Mouse (Mus musculus) adrenal gland, postnatal 14 days (tissue): Measurements from ENCODE around the gene Atxn7l1. TPM values are rescaled to one million over a fixed set of nuclear protein-coding genes. Genes with fewer than 3 reads are reported as not detected.

Experiments
- DNase-seq: peaks from one replicate; pipeline ENCODE4 v3.0.0; 2021; ENCODE audit warnings: mixed read lengths
- total RNA-seq: library from RNA; stranded (reverse); gene quantifications from 2 replicates; pipeline ENCODE4 v1.2.3, GENCODE M21; 2021

The Atxn7l1 gene
- total RNA-seq, 1 experiment from 2014 or later: 26.0 TPM

DNA sequence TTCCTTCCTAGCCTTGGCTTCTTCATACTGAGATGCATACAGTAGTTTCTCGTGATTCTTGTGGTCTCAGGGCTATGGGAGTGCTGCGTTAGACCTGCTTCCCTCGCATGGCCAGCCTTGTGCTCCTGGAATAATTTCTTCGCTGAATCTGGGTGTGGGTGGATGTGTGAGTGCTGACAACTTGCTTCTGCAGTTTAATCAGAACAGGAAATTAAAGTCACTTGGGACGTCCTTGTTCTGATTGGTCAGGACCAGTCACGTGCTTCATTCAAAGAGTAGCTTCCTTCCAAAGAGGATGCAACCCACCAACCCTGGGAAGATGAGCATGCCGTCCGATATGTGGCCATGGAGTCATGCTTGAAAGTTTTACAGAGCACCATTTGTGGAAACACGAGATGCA lies 126.2 kb downstream of the Atxn7l1 start:
- DNase-seq: no peak

DNA sequence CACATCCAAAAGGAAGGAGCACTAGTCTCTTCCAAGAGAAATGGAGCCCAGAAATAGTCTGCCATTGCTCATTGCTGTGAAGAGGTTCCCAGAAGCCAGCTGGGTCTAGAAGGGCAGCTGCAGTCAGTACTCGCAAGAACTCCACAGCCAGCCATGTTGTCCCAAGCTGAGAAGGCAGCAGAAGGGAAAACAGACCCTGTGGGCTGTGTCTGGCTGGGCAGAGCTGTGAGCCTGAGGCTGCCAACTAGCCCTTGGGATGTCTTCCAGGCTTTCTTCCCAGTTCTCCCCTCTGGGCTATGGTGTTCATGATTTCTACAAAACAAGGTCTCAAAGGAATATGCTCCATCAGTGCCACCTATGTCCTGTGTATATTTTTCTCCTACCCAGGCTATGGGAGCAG lies 128.5 kb downstream of the Atxn7l1 start:
- no peak for DNase-seq

DNA sequence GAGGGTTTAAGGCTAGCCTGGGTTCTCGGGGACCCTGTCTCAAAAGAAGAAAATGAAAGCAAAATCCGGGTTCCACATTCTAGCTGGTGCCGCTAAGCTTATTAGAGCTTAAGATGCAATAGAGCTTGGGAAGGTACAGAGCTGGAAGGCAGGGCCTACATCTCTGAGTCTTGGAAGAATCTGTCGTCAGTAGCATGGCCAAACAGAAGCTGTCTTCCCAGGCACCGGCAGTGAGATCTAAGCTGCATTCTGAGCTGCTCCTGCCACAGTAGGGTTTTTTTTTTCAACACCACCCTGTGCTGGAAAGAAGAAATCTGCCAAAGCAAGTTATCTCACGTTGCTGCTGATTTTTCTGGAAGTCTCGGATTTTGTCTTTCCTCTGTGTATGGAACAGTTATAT lies 129.9 kb downstream of the Atxn7l1 start:
- DNase-seq: no peak

DNA sequence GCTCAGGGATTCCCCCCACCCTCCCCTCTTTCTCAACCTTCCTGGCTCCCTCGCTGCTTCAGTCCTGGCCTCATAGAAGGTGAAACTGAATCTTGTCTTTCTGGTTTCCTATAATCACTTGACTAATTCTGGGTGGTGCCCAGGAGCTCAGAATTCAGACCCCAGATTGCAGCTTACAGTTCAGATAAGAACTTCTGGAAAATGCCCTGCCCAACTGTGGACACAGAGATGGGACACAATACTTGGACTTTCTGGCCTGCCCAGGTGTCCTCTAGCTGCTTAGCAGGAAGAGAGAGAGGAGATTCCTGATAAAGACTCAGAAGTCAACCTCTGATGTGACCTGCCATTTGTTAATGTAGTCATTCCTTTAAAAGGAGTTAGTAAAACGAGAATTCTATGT lies 131.7 kb downstream of the Atxn7l1 start:
- DNase-seq: no peak

DNA sequence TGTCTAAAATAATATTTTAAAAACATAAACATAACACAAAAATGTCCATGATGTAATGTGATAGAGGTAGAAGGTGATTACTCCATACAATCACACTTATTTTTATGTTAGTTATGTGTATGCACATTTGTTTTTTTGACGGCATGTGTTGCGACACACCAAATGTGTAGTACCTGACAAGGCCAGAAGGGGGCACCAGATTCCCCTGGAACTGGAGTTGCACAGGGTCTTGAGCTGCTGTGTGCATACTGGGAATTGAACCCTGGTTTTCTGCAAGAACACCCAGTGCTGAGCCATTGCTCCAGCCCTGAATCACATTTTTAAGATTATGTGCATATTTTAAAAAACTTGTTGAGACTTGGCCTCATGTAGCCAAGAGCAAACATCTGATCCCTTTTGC lies 133.3 kb downstream of the Atxn7l1 start:
- DNase-seq: peak; percentile 84

DNA sequence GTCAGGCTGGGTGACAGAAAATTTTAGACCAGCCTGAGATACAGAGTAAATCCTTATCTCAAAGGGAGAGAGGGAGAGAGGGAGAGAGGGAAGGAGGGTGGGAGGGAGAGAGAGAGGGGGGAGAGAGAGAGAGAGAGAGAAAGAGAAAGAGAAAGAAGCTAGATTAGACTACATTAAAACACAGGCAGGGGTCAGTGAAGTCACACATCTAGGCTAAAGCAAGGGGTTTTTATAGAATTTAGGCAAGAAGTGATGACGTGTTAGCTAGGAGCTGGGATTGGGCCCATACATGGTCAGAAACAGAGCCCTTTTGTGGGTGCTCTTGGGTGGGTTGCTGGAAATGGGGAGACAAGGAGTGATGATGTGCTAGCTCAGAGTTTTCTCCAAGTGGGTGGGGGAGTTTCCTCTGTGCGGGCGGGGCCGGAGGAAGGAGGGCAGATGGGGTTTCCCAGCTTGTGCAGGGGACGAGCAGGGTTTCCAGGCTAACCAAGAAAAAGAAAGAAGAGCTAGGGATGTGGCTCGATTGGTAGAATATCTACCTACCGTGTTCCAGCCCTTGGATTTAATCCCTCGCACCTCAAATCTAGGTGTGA lies 136.9 kb downstream of the Atxn7l1 start:
- DNase-seq: no peak

DNA sequence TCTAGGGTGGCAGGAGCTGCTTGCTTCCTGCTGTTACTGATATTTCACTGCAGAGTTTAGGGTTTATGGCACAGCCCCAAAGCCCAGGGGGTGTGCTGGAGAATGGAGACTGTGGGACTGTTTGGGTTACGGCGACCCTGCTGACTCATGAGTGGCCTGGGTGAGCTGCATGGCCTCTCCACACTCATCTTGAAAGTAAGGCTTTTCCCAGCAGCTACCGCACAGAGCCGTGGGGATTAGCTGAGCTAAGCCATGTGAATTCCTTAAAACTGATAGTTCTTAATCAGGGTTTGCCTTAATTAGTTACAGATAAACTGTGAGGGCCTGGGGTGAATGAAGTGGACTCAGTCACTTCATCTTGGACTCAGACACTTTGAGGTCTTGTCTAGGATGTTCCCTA lies 137.9 kb downstream of the Atxn7l1 start:
- DNase-seq: no peak

DNA sequence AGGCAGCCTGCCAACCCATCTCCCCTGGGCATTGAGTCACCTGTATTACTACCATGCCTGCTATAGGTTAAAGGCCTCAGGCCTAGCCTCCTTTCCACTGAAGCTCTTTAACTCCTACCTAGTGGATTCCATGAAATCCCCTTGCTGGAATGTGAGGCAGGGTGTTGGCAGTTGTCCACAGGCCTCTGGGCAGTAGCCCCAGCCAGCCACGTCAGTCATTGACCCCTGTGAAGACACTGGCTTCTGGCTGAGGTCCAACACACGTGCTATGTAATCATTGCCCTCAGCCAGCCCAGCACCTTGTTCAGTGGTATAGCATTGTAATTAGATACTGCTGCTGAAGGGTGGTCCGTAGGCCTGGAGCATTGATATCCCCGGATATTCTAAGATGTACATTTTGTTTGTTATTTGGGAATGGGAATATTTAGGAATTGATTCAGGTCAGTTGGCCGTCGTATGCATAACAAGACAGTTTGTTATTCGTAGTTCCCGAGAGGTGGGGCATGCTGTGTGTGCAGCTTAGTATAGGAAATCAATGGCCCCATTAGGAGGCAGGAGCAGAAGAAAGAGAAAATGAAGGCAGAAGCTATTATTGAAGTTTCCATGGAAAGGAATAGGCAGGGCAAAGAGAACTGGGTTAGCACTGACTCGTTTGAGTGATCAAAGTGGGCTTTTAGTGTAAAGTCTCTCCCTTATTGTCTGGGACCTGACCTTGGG lies 138.6 kb downstream of the Atxn7l1 start:
- peak; percentile 75 for DNase-seq

DNA sequence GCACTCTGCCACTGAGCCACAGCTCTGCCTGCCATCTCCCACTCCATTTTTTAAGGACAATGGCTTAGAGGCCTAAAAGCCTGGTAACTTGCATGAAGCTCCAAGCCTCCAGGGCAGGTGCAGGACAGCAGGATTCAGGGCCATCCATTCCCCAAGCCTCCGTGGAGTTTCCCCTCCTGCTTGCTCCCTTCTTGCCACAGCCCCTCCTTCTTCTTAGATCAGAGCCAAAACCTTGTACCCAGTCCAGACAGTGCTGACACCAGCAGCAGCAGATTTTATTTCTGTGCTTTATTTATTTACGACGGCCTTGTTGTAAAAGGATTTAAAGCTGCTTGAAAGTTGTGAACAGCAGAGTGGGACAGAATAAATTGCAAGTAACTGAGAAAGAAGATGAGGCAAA lies 140.2 kb downstream of the Atxn7l1 start:
- peak; percentile 46 for DNase-seq

DNA sequence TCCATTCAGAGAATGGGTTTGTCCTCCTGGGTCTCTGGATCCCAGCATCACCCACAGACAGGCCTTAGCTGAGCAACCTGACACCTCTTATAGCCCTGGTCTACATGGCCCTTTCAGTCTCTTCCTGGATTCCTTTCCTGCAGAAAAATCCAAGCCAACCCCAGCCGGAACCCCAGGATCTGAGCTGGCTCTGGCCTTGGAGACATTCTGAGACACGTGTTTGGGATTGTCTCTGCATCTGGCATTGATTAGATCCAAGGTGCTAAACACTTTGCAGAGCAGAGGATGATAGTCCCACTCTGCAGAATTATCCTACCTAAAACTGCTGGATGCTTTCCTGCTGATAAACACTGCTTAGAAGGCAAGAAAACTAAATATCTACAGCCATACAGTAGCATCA lies 141.3 kb downstream of the Atxn7l1 start:
- DNase-seq: no peak

DNA sequence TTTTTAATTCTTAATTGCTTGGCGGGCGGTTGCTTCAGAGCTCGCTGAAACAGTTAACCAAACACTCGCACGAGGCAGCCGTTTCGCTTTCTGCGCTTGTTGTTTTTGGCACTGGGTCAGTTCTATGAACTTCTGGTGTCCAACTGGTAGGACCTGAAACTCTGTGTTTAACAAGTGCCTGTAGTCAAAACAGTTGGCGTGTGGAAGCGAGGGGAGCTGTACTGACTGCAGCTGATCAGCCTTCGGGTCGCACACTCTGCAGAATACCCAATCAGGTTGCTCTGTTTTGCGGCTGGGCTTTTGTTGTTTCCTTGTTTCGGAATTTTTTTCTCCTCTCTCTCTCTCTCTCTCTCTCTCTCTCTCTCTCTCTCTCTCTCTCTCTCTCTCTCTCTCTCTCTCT lies 154.6 kb downstream of the Atxn7l1 start:
- DNase-seq: peak; percentile 80

DNA sequence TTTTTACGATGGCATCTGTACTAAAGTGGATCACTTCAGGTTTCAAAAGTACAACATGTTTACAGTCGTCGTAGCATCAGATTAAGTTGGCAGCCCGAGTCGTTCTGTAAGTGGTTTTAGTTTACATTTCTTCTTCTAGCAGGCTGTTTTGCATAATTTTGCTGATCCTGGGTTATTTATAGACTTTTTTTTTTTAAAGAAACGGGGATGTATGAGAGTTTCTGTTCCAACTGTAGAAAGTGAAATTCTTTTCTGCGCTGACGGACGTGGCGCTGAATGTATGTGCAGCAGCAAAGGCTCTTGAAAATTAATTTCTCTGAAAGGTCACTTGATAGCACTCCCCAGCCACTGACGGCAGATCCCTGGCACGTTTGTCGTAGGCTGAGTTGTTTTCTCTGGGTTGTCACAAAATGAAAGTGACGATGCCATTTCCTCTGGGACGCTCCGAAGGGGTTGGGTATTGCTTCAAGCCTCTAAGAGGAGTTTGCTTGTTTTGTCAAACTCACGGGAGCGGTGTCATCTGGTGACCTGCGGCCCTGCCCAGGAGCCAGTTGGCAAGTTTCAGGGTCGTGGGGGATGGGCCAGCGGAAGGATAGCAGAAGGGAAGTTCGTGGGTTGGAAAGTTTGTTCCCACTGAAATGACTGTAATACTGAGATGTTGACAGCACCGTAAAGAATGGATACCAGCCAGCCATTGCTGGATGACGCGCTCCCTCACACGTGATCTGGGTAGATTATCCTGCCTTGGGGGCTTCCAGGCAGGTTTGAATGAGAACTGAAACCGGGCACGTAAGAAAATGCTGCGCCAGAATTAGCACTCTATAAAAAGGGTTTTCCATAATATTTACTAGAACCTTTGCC lies 155.3 kb downstream of the Atxn7l1 start:
- DNase-seq: peak; percentile 84

DNA sequence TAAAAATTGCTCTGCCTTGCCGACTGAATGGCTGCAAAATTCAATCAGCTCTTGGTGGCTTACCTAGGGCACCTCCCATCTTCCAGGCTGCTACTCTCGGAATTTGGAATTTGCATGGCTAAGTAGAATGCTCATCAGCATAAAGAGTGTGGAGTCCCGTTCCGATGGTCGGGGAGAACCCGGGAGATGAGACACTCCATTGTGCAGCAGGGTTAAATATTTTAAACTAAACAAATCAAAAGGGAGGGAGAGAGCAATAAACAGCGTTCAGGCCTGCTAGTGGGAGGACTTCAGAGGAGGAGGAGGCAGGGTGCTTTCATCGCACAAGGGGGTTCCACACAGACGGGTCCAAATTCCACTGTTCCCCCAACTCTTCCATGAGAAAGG lies 155.9 kb downstream of the Atxn7l1 start:
- peak; percentile 24 for DNase-seq

DNA sequence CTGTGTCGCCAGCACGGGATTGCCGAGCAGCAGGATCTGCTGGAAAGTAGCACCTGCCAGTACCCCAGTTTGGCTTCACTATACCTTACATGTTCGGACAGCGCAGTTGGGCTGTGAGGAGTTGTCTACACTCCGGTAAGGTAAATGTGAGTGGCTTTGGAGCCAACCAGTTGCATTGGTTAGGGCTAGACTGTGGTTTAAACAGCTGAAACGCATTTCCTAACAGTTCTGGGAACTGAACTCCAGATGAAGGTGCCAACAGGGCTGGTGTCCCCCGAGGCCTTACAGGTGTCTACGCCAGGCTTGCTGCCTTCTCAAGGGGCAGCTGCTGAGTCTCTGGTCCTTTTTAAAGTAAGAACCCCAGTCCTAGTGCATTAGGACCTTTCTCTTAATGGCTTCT lies 157.6 kb downstream of the Atxn7l1 start:
- peak; percentile 36 for DNase-seq

DNA sequence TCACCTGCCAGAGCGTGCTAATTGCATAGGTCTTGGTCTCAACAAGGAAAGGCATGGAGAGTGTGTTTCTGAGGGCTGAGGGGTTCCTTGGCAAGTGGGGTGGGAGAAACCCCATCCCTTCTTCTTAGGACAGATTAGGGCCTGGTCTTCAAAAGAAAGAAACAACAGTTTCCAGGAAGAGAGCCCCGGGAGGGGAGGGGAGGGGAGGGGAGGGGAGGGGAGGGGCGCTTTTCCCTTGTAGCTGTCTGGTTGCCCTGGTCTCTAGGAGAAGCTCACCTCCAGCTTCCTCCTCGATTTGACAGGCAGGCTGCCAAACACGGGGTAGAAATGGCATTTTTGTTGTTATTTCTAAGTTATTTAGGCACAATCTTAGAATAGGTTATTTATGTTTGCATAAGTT lies 159.0 kb downstream of the Atxn7l1 start:
- DNase-seq: no peak

DNA sequence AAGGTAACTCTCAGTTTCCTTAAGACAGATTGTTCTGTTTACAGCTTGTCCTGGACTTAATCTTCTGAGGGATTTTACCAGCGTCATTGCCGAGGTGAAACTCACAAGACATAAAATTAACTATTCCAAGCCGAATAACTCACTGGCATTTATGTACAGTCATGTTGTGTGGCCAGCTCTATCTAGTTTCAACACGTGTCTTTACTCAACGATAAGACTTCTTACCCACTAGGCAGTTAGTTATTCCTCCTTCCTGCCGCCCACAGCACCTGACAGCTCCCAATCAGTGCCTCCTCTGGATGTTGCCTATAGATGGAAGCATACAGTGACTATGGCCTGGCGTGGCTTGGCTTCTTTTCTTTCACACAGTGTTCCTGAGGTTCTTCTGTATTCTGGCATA lies 161.2 kb downstream of the Atxn7l1 start:
- no peak for DNase-seq

DNA sequence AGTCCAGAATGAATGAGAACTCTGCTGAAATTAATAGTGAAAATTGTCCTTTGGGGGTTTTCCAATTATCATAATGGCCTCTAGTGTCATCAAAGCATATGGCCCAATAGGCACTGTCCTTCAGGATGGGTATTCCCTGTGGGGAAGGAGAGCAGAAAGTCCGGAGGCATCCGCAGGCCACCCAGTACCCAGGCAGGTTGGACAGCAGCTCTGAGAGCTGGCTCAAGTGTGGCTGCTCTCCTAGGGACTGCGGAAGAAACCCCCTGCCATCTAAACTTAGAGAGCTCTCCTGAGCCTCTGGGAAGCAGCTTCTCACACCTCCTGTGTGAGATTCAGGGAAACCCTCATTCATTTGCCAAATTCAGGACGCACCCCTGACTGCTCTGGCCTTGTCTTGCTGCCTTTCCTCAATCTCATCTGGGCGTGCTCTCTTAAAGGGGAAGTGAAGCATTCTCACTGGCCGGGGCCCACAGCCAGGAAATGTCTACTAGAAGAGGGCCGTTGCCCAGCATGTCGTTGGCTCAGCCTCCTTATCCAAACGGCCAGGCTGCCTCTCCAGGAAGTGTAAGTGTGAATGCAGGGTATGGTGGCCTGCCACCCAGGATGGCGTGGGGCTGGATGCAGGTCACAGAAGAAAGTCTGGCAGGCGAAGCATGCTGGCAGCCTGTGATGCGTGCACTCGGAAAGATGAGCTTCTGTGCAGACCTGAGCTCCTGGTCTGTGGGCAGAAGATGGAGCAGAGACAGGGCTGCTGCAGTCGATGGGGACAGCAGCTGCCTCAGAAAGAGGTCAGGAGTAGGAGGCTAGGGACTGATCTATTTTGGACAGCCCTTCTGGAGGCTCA lies 166.6 kb downstream of the Atxn7l1 start:
- peak; percentile 80 for DNase-seq

DNA sequence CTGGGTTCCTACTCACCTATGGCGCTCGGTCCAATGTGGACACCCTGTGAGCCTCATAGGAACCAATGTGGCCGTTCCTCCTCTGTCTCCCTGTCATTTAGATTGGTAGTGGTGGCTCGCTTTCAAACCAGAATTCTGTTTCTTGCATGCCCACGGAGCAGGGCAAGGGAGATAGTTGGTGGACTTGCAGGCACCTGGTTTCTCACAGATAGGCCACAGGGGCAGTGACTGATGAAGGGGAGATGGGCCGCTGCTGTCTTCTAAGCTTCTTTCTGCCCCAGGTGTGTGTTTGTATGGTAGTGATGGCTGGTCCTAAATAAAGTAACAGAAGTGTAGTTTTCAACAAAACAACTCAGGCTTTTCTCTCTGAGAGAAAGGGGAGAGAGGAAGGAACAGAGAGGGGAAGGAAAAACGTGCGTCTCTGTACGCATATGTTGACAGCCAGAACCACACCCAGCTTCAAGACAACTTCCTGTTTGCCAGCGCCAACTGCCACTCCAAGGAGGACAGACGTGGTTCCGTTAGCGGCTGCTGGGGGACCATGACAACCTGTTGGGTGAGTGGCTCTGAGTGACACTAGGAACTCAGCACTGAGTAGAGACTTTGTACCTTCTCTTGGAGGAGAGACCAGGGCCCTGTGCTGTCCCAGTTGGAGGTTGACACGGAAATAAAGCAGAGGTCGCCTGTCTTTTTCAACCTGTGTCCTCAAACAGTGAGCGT lies 167.6 kb downstream of the Atxn7l1 start:
- DNase-seq: peak; percentile 25

DNA sequence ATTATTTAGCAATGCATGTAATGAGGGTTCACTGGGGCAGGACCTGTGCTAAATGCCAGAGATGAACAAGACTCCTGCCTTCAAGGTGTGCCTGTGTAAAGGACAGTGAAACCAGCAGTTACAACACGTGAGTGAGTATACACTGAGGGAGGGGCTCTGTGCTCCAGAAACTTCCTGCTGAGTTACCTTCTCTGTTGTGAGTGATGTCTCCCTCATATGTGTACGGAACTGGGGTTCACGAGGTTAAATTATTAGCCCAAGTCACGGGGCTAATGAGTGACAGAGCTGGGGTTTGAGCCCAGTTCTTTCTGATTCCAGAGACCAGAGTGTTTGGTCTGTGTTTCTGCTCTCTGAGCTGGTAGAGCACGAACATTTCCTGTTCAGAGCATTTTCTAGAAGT lies 168.3 kb downstream of the Atxn7l1 start:
- no peak for DNase-seq

DNA sequence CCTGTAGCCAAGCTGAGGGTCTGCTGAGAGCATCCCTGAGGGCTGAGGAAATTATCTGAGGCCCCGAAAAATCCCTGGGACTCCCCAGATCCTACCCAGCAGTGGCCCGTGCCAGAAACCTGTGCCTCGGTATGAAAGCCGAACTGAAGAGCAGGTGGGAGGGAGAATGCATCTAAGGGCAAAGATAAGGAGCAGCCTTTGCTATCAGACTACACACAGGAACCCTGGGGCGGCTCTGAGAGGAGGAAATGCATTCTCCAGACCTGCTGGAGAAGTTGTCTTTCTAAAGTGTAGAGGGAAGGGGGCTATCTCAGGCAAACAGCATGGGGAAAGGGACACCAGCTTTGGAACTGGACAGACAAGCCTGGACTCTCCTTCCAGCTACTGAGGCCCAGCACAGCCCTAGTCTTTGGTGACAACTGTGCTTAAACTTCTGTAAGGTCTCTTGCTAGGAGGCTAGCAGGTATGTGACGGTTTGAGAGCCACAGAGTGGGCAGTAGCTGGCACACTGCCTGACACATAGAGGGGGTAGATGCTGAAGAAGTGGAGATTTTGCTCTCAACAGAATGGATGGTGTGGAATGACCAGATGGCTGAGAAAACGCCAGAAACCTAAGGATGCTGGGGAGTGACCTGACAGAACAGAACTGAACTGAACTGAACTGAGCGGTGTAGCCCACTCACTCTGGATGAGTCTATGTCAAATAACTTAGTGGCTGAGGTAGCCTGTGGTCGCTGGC lies 170.5 kb downstream of the Atxn7l1 start:
- no peak for DNase-seq

DNA sequence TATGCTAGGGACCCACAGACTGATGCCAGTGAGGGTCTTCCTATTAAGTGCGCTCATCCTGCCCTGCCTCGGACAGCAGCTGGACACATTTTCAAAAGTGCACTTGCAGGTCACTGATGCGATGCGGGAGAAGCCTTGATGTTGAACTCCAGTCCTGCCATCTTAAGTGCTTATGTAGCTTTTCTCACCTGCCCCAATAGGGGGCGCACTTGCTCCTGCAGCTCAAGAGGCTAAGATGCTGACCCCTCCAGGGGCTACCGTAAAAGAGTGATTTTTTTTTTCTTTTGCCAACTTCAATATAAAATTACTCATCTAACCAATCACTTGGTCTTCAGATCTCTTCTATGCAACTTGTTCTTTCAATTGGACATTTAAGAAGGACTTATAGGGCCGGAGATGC lies 175.1 kb downstream of the Atxn7l1 start:
- no peak for DNase-seq
